Mouse (Mus musculus): Measurements from ENCODE around the gene Tmtc3. TPM values are rescaled to one million over a fixed set of nuclear protein-coding genes. Genes with fewer than 3 reads are reported as not detected.

Tmtc3 gene
- total and polyA plus RNA-seq, 3 experiments: not detected

Other genes with a start within 250 kb of the Tmtc3 start
- not detected in 2 replicates for gene Gm4301, start 151.7 kb downstream of the Tmtc3 start, total RNA-seq (2012; rRNA removed)
- gene Gm4301, start 151.7 kb downstream of the Tmtc3 start, total RNA-seq (2014; rRNA removed): not detected in 2 replicates
- gene Gm4301, start 151.7 kb downstream of the Tmtc3 start, polyA plus RNA-seq (2012; ENCODE audit: insufficient read length, low read depth): not detected in 2 replicates
- gene Gm4302, start 146.5 kb downstream of the Tmtc3 start, total RNA-seq (2012; rRNA removed): not detected in 2 replicates
- not detected in 2 replicates for gene Gm4302, start 146.5 kb downstream of the Tmtc3 start, total RNA-seq (2014; rRNA removed)
- not detected in 2 replicates for gene Gm4302, start 146.5 kb downstream of the Tmtc3 start, polyA plus RNA-seq (2012; ENCODE audit: insufficient read length, low read depth)
- not detected in 2 replicates for gene Gm4303, start 141.4 kb downstream of the Tmtc3 start, total RNA-seq (2012; rRNA removed)
- not detected in 2 replicates for gene Gm4303, start 141.4 kb downstream of the Tmtc3 start, total RNA-seq (2014; rRNA removed)
- gene Gm4303, start 141.4 kb downstream of the Tmtc3 start, polyA plus RNA-seq (2012; ENCODE audit: insufficient read length, low read depth): not detected in 2 replicates
- not detected in 2 replicates for gene Gm4305, start 136.3 kb downstream of the Tmtc3 start, total RNA-seq (2012; rRNA removed)
- not detected in 2 replicates for gene Gm4305, start 136.3 kb downstream of the Tmtc3 start, total RNA-seq (2014; rRNA removed)
- gene Gm4305, start 136.3 kb downstream of the Tmtc3 start, polyA plus RNA-seq (2012; ENCODE audit: insufficient read length, low read depth): not detected in 2 replicates
- not detected in 2 replicates for gene Gm4307, start 126.0 kb downstream of the Tmtc3 start, total RNA-seq (2012; rRNA removed)
- gene Gm4307, start 126.0 kb downstream of the Tmtc3 start, total RNA-seq (2014; rRNA removed): not detected in 2 replicates
- gene Gm4307, start 126.0 kb downstream of the Tmtc3 start, polyA plus RNA-seq (2012; ENCODE audit: insufficient read length, low read depth): not detected in 2 replicates
- gene Gm4312, start 104.8 kb downstream of the Tmtc3 start, total RNA-seq (2012; rRNA removed): not detected in 2 replicates
- not detected in 2 replicates for gene Gm4312, start 104.8 kb downstream of the Tmtc3 start, total RNA-seq (2014; rRNA removed)
- not detected in 2 replicates for gene Gm4312, start 104.8 kb downstream of the Tmtc3 start, polyA plus RNA-seq (2012; ENCODE audit: insufficient read length, low read depth)
- 0.30 and 0.67 TPM in 2 replicates for gene Cep290, start 208 bp upstream of the Tmtc3 start, total RNA-seq (2012; rRNA removed)
- gene Cep290, start 208 bp upstream of the Tmtc3 start, total RNA-seq (2014; rRNA removed): not detected in 2 replicates
- not detected in 2 replicates for gene Cep290, start 208 bp upstream of the Tmtc3 start, polyA plus RNA-seq (2012; ENCODE audit: insufficient read length, low read depth)
- gene 4930430F08Rik, start 103.1 kb upstream of the Tmtc3 start, total RNA-seq (2012; rRNA removed): not detected in 2 replicates
- gene 4930430F08Rik, start 103.1 kb upstream of the Tmtc3 start, total RNA-seq (2014; rRNA removed): not detected in 2 replicates
- gene 4930430F08Rik, start 103.1 kb upstream of the Tmtc3 start, polyA plus RNA-seq (2012; ENCODE audit: insufficient read length, low read depth): not detected in 2 replicates
- not detected in 2 replicates for gene 1700017N19Rik, start 103.1 kb upstream of the Tmtc3 start, total RNA-seq (2012; rRNA removed)
- gene 1700017N19Rik, start 103.1 kb upstream of the Tmtc3 start, total RNA-seq (2014; rRNA removed): not detected in 2 replicates
- not detected in 2 replicates for gene 1700017N19Rik, start 103.1 kb upstream of the Tmtc3 start, polyA plus RNA-seq (2012; ENCODE audit: insufficient read length, low read depth)

All from CH12.LX (cell line).